Mouse (Mus musculus) forebrain, embryonic 16.5 days (tissue): ENCODE results near the gene Arl1. TPM values are rescaled to one million over a fixed set of nuclear protein-coding genes. Genes with fewer than 3 reads are reported as not detected.
"Not testable (repeated sequence)": the region's sequence is repeated elsewhere in the genome, so short reads cannot be mapped to it uniquely, and the experiment has no call there.

ENCODE experiments used
- ATAC-seq: fragments of 200-750 bp; cut with Nextera tagmentation; 2 replicates; pipeline ENCODE4 v1.8.0; 2017; ENCODE audit warnings: mild to moderate bottlenecking, moderate library complexity
- H3K27ac ChIP-seq: fragments of 300-500 bp; sonication (generic); 2 replicates; pipeline ENCODE4 v1.5.1; 2014; ENCODE audit warnings: low read length, control low read depth
- H3K27me3 ChIP-seq: fragments of 300-500 bp; sonication (generic); replicated peaks from 2 replicates; pipeline ENCODE4 v1.6.1; 2014; ENCODE audit warnings: low read length; ENCODE audit not compliant: control insufficient read depth, insufficient read depth
- H3K36me3 ChIP-seq: fragments of 300-500 bp; sonication (generic); 2 replicates; pipeline ENCODE4 v1.6.1; 2014; ENCODE audit not compliant: control insufficient read depth, insufficient read depth
- H3K4me1 ChIP-seq: fragments of 300-500 bp; sonication (generic); replicated peaks from 2 replicates; pipeline ENCODE4 v1.6.1; 2014; ENCODE audit warnings: low read length; ENCODE audit not compliant: control insufficient read depth, insufficient read depth
- H3K4me2 ChIP-seq: fragments of 300-500 bp; sonication (generic); 2 replicates; pipeline ENCODE4 v1.6.1; 2014; ENCODE audit warnings: mild to moderate bottlenecking, low read length, control low read depth
- H3K4me3 ChIP-seq: fragments of 300-500 bp; sonication (generic); replicated peaks from 2 replicates; pipeline ENCODE4 v1.5.1; 2014; ENCODE audit warnings: mild to moderate bottlenecking, low read length, control low read depth
- H3K9ac ChIP-seq: fragments of 300-500 bp; sonication (generic); replicated peaks from 2 replicates; pipeline ENCODE4 v1.6.1; 2014; ENCODE audit warnings: low read depth, low read length, control low read depth
- H3K9me3 ChIP-seq: fragments of 300-500 bp; sonication (generic); 2 replicates; pipeline ENCODE4 v1.6.1; 2016; ENCODE audit warnings: low read length; ENCODE audit not compliant: control insufficient read depth
- WGBS: fragments of 180-500 bp; shearing (Covaris S2); extraction: QIAGEN DNeasy Blood & Tissue Kit; methylation state at CpG from one replicate; pipeline ENCODE4 v1.1.7; 2014; 5-methylcytosine and 5-hydroxymethylcytosine counted together
- polyA plus RNA-seq: library from polyadenylated mRNA; unstranded; fragments of >200 nt; fragmentation: Nextera tagmentation; extraction: Ambion mirVana; gene quantifications from 2 replicates; pipeline ENCODE4 v1.2.1, GENCODE M21; 2015

The Arl1 gene
- polyA plus RNA-seq, 1 experiment from 2014 or later = 157 TPM

DNA sequence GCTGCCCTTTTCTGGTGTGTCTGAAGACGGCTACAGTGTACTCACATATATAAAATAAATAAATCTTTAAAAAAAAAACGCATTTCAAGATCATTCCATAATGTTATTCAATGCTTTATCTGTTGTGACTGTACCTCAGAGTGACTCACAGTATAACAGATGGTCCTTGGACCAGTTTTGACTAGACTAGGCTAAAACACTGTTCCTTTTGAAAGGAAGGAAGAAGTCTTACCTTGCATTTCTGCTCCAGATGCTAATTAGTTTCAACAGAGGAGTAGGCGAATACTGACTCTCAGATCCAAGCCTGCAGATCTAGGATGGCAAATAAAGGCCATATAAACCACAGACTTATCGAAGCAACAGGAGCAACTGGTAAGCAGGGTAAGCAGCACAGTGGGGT is 50.1 kb downstream of the Arl1 start:
- no peak for ATAC-seq

DNA sequence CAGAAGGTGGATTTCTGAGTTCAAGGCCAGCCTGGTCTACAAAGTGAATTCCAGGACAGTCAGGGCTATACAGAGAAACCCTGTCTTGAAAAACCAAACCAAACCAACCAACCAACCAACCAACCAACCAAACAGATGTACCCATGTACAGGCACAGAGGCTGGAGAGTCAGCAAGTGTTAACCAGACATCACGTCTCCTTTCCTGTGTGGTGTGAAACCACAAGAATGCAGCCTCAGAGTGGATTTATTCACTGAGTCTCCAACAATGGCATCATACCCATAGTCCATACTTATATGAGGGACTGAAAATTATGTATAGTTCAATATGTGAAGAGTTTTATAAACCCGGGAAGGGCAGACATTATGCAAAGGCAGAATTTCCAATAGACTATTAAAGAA is 52.5 kb downstream of the Arl1 start:
- peaks cover 10% of the 10 kb centered on the region for H3K36me3 ChIP-seq
- H3K4me2 ChIP-seq, H3K27me3 ChIP-seq, H3K9ac ChIP-seq, ATAC-seq, H3K4me3 ChIP-seq, H3K27ac ChIP-seq, H3K4me1 ChIP-seq, H3K9me3 ChIP-seq: not testable (repeated sequence)
- WGBS = 90% methylated on average over 2 of the region's 2 CpGs

More for the DNA sequence above, 50.1 kb downstream of the Arl1 start:
- Histone ChIP-seq H3K4me1 (no peaks in the 10 kb centered on the region), H3K27me3 (no peaks in the 10 kb centered on the region), H3K9ac (no peak overlapping the region), H3K36me3 (peaks cover 9% of the 10 kb centered on the region), H3K4me2 (no peak overlapping the region), H3K4me3 (no peak overlapping the region), H3K9me3 (no peaks in the 10 kb centered on the region), H3K27ac (no peak overlapping the region)
- 87% methylated on average over 4 of the region's 4 CpGs for WGBS

DNA sequence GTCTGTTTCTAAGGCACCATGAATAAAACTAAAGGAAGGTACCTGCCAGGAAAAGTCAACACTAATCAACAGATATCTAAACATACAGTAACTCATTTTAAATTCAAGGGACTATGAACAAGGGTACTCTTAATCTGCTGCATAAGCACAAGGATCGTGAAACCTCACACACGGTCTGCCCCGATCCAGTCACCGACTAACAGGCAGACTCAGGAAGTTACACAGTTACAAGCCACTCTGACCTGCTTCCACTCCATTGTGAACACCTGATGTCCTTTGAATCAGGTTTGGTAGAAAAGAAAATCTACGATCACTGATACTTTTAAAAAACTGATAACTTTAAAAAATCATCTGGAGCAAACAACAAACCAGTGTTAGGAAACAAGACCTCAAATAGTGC is 53.3 kb downstream of the Arl1 start:
- peaks cover 10% of the 10 kb centered on the region for H3K36me3 ChIP-seq
- H3K27me3 ChIP-seq = no peaks in the 10 kb centered on the region
- H3K4me2 ChIP-seq = no peak overlapping the region
- 94% methylated on average over 5 of the region's 5 CpGs for WGBS
- no peak overlapping the region for H3K9ac ChIP-seq
- no peak for ATAC-seq
- no peaks in the 10 kb centered on the region for H3K4me1 ChIP-seq
- H3K27ac ChIP-seq = no peak overlapping the region
- H3K9me3 ChIP-seq = no peaks in the 10 kb centered on the region
- no peak overlapping the region for H3K4me3 ChIP-seq

DNA sequence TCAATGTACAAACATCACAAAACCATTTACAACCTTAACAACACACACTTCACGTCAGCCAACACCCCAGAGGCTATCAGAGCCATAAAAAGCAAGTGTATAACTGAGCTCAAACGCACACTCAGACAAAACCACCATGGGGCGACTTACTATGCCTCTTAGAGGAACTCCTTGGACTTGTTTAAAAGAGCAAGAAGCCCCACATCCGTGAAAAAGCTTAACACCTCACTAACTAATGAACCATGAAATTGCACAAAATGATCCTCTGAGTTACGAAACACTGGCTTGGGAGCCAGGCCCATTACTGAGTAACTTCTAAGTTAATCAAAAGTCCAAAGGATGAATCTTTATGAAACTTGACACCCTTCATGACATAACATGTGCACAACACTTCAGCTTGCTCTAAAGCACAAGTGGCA is 53.9 kb downstream of the Arl1 start:
- no peak for ATAC-seq
- no peaks in the 10 kb centered on the region for H3K4me1 ChIP-seq

DNA sequence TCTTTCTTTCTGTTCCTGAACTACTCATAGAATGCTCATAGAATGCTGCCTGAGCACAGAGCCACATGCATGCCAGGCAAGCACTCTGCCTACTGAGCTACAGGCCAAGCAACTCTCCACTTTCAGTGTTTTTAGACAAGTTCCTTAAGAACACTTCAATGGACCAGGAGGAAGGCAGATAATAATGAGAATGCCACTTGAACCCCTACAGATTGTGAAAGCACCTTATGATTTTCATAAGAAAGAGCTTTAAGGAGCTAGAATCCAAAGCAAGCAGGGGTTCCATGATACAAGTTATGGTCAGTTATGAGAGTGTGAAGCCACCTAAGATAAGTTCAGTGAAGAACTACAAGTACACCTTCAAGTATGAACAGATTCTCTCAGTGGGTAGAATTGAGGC is 63.0 kb downstream of the Arl1 start:
- H3K4me3 ChIP-seq = no peak overlapping the region
- no peaks in the 10 kb centered on the region for H3K27me3 ChIP-seq
- no peaks in the 10 kb centered on the region for H3K4me1 ChIP-seq
- no peak for ATAC-seq
- peaks cover 18% of the 10 kb centered on the region for H3K36me3 ChIP-seq
- no peak overlapping the region for H3K27ac ChIP-seq
- H3K4me2 ChIP-seq = no peak overlapping the region
- H3K9me3 ChIP-seq = no peaks in the 10 kb centered on the region
- no peak overlapping the region for H3K9ac ChIP-seq

More for the DNA sequence above, 53.9 kb downstream of the Arl1 start:
- no peaks in the 10 kb centered on the region for H3K9me3 ChIP-seq
- 74% methylated on average over 5 of the region's 5 CpGs for WGBS
- H3K27ac ChIP-seq = no peak overlapping the region
- no peak overlapping the region for H3K4me3 ChIP-seq
- peaks cover 10% of the 10 kb centered on the region for H3K36me3 ChIP-seq
- no peaks in the 10 kb centered on the region for H3K27me3 ChIP-seq
- H3K9ac ChIP-seq = no peak overlapping the region
- H3K4me2 ChIP-seq = no peak overlapping the region

Other genes starting within 250 kb of the Arl1 start
- 6.3 and 7.1 TPM in 2 replicates for gene Chpt1, start 226.8 kb upstream of the Arl1 start, polyA plus RNA-seq
- gene Mybpc1, start 125.7 kb upstream of the Arl1 start, polyA plus RNA-seq = 1.8 and 2.6 TPM in 2 replicates
- gene Spic, start 45.8 kb upstream of the Arl1 start, polyA plus RNA-seq = not detected in 2 replicates
- gene Utp20, start 95.9 kb downstream of the Arl1 start, polyA plus RNA-seq = 11.0 and 13.1 TPM in 2 replicates
- gene Slc5a8, start 155.1 kb downstream of the Arl1 start, polyA plus RNA-seq = 0.08 TPM in 1 of 2 replicates, not detected in the other